Mouse (Mus musculus) liver, adult 2 months (tissue): ENCODE data around the gene Adpgk.

Experiments
- CTCF ChIP-seq: fragments of 200-500 bp; IDR thresholded peaks from 2 replicates; pipeline ENCODE4 v1.5.1; 2011; ENCODE audit warnings: low read depth, low read length, control low read depth
- POLR2A ChIP-seq: fragments of 200-500 bp; IDR thresholded peaks from 2 replicates; pipeline ENCODE4 v1.6.1; 2011; ENCODE audit warnings: low read length, control low read depth; ENCODE audit not compliant: insufficient read depth; ENCODE audit errors: extremely low read depth

- TF ChIP-seq CTCF = no peak
- TF ChIP-seq POLR2A = no peak
These were observed 19.4 kb downstream of the Adpgk start for GRCm38 (mm10) chr9:59310582-59311283.
